Mouse (Mus musculus): Measurements from ENCODE around the gene Slc25a45. TPM values are rescaled to one million over a fixed set of nuclear protein-coding genes. Genes with fewer than 3 reads are reported as not detected.

The Slc25a45 gene
- polyA plus RNA-seq, 1 experiment from 2014 or later, result 5.6 TPM

DNA sequence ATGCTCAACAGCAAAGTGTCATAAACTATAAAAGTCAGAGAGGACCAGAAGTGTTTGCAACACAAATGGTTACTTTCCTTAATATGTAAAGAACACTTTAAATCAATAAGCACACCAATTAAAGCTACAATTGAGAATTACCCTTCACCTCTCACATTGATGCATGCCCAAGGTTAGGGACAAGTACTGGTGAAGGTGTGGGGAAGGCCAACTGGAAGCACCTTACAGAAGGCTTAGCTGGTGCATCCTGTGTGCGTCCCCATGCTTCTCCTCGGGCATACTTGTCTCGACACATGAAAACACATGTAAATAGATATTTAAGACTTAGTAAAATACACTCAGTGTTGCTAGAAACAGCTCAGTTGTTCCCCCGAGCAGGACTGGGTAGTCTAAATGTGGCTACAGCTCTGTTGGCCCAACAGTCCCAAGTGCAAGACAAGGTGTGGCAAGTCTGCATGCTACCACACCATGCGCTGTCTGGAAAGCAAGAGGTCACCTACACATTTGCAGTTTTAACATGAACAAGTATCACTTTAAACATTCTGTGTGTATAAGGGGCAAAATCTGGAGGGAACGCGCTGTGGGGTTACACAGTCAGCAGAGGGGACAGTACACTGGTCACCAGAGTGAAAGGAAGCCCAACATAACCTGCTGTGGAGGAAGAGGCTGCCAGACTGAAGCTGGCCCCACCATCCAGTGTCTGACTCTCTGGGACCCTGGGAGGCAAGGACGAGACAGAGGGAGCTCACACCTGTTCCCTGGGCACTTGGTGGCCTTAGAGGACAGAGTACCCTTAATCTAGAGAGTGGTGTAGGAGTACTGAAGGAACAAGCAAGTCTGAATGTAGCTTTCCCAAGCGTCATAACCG is 42.3 kb upstream of the Slc25a45 start:
- no peak overlapping the region for H3K27ac ChIP-seq
- no peaks in the 10 kb centered on the region for H3K27me3 ChIP-seq
- H3K9me3 ChIP-seq, result no peaks in the 10 kb centered on the region
- no peak overlapping the region for H3K4me2 ChIP-seq
- peaks cover 32% of the 10 kb centered on the region for H3K4me1 ChIP-seq
- 88% methylated on average over 10 of the region's 10 CpGs for WGBS
- no peak overlapping the region for H3K9ac ChIP-seq
- H3K36me3 ChIP-seq, result no peaks in the 10 kb centered on the region
- no peak overlapping the region for H3K4me3 ChIP-seq
- ATAC-seq (ENCODE audit: borderline replicate concordance, extremely low read depth, low FRiP score, low TSS enrichment), result no peak

DNA sequence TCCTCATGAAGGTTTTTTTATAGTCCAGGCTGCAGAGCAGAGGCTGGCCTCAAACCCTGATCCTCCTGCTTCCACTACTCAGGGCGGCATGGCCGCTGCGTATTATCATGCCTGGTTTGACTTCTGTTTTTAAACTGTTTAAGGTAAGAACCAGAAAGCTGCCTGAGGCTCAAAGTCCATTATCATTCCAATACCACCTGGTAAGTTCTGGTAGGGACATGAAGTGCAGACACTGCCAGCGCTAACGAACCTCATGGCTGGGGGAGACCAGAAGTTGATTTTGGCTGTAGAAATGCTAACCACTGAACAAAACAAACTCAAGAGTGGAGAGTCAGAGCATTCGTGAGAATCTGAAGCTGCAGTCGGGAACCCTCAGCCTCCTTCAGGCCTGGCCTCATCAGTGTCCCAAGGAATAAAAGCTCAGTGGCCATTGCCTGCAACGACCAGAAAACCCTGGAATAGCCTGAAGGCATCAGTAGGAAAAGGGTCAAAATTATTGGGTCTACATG is 41.6 kb upstream of the Slc25a45 start:
- no peak for ATAC-seq (ENCODE audit: borderline replicate concordance, extremely low read depth, low FRiP score, low TSS enrichment)
- no peak overlapping the region for H3K4me3 ChIP-seq
- no peaks in the 10 kb centered on the region for H3K9me3 ChIP-seq
- H3K4me2 ChIP-seq, result no peak overlapping the region
- 89% methylated on average over 8 of the region's 8 CpGs for WGBS
- H3K4me1 ChIP-seq, result peaks cover 38% of the 10 kb centered on the region
- H3K27me3 ChIP-seq, result no peaks in the 10 kb centered on the region
- no peak overlapping the region for H3K9ac ChIP-seq
- H3K36me3 ChIP-seq, result no peaks in the 10 kb centered on the region
- no peak overlapping the region for H3K27ac ChIP-seq

DNA sequence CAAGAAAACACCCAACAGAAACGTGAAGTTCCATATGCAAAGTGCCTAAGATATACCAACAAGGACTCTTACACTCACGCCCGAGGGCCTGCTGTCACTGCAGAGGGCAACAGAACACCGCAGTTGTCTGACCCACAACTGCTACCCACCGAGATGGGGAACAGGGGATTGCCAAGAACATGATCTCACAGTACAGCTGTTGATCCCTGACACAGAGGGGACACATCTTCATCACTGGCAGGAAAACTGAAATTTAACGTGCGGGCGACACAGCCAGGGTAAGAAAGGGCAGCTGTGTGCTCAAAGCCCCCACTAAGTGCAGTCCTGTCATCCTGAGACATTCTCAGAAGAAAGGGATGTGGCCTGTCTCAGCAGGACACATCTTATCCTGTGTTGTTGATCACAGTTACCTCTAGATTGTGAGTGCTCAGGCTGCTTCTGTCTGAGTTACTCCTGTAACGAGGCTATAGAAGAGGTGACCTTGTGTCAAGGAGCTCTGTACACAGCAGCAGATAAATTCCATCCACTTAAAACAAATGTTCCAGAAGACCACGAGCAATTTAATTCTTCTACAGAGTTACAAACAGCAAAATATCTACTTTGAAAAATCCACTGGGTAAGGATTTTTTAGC is 40.6 kb upstream of the Slc25a45 start:
- no peak overlapping the region for H3K9ac ChIP-seq
- 54% methylated on average over 10 of the region's 10 CpGs for WGBS
- no peak for ATAC-seq (ENCODE audit: borderline replicate concordance, extremely low read depth, low FRiP score, low TSS enrichment)
- H3K4me2 ChIP-seq, result no peak overlapping the region
- peaks cover 39% of the 10 kb centered on the region for H3K4me1 ChIP-seq
- H3K4me3 ChIP-seq, result no peak overlapping the region
- H3K27me3 ChIP-seq, result no peaks in the 10 kb centered on the region
- no peaks in the 10 kb centered on the region for H3K9me3 ChIP-seq
- no peak overlapping the region for H3K27ac ChIP-seq
- H3K36me3 ChIP-seq, result no peaks in the 10 kb centered on the region

DNA sequence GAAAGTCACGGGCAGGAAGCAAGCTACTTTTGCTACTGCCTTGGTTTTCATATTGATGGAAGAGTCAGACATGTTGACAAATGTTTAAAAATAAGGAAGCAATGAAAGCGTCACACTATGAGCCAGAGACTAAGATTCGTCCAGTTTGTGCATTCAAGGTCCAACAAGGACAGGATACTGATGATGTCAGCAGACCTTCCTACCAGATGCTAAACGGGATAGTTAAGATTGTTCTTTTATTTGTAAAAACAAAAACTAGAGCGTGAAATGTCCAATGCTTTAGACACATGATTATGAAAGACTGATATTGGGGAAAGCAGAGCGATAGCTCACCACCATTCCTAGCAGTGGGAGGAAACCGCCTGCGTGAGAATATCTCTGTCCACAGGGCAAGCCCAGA is 40.0 kb upstream of the Slc25a45 start:
- ATAC-seq (ENCODE audit: borderline replicate concordance, extremely low read depth, low FRiP score, low TSS enrichment), result no peak
- H3K9me3 ChIP-seq, result no peaks in the 10 kb centered on the region
- no peak overlapping the region for H3K4me3 ChIP-seq
- no peak overlapping the region for H3K27ac ChIP-seq
- no peak overlapping the region for H3K9ac ChIP-seq
- H3K36me3 ChIP-seq, result no peaks in the 10 kb centered on the region
- no peak overlapping the region for H3K4me2 ChIP-seq
- H3K27me3 ChIP-seq, result no peaks in the 10 kb centered on the region
- 70% methylated on average over 8 of the region's 8 CpGs for WGBS
- H3K4me1 ChIP-seq, result peaks cover 39% of the 10 kb centered on the region

DNA sequence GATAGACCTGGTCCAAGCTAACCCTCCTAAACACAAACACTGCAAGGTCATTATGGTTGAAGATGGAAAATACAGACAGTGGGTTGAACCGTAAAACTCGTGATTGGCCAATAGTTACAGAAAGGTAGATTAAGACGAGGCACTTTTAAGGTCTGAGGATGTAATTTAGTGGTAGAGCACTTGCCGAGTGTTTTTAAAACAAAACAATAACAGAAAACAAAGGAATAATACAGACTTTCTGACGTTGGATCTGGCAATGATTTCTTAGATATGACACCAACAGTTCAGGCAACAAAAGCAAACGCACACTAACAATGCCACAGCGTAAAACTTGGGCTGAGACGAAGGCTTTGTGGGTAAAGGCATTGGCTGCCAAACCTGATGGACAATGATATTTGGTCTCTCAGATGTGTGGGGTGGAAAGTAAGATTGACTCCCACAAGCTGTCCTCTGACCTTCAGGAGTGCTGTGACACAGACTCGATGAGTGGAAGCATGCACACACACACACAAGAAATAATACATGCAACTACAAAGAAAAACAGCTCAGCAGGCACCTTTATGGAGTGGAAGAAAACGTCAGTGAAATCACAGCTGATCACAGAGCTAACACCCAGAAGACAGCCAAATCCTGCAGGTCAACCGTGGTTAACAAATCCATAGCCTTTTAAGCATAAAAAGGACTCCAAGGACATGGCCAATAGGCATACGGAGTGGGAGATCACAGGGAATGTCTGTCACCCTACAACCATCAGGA is 39.3 kb upstream of the Slc25a45 start:
- Histone ChIP-seq H3K36me3 (no peaks in the 10 kb centered on the region), H3K9ac (no peak overlapping the region), H3K4me1 (peaks cover 40% of the 10 kb centered on the region), H3K9me3 (no peaks in the 10 kb centered on the region), H3K27me3 (no peaks in the 10 kb centered on the region), H3K4me2 (no peak overlapping the region), H3K27ac (no peak overlapping the region), H3K4me3 (no peak overlapping the region)
- WGBS, result 78% methylated on average over 12 of the region's 12 CpGs
- no peak for ATAC-seq (ENCODE audit: borderline replicate concordance, extremely low read depth, low FRiP score, low TSS enrichment)

DNA sequence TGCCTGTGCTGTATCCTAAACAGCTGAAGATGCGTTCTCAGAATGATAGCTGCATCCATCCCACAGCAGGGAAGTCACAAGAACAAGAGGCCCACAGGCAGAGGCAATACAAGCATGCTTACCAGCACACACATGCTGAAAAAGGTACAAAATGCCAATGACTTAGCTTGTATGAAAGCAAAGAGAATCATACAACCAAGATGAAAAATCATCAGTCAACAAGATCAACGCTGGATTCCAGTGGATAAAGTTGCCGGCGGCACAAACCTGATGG is 38.8 kb upstream of the Slc25a45 start:
- WGBS, result 87% methylated on average over 4 of the region's 4 CpGs
- Histone ChIP-seq H3K9me3 (no peaks in the 10 kb centered on the region), H3K4me2 (no peak overlapping the region), H3K36me3 (no peaks in the 10 kb centered on the region), H3K4me1 (peaks cover 41% of the 10 kb centered on the region), H3K9ac (no peak overlapping the region), H3K4me3 (no peak overlapping the region), H3K27ac (no peak overlapping the region), H3K27me3 (no peaks in the 10 kb centered on the region)
- ATAC-seq (ENCODE audit: borderline replicate concordance, extremely low read depth, low FRiP score, low TSS enrichment), result no peak

DNA sequence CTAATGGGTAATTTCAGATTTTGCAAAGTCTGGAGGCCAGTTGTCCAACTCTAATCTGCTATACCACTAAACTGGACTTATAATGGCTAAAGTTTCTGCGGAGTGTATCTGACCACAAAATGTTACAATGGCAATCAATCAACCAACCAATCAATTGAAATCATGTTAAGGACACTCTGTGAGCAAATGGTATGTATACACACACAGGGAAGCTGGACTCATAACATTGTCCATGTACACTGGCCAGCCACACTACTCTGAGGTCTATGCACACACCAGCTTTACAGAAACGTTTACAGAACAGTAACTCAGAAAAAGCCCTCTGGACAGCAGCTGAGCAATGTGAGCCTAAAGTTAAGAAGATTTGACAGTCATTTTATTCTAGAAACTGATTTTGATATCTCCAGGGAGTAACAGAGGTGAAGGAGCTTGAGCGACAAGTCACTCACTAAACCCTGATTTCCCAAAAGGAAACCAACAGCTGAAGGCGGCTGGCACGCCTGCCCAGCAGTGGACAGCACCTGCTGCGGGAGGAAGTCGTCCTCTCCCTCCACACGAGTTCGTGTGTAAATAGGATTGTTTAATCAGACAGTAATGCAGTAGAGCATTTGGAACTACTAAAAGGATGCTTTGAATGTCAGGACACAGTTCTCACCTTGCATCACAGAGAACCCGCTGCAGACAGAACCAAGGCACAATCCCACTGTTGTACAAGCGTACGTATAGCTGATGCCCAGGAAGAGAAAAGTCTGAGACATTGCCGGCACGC is 38.1 kb upstream of the Slc25a45 start:
- Histone ChIP-seq H3K4me2 (no peak overlapping the region), H3K4me1 (peaks cover 48% of the 10 kb centered on the region), H3K9ac (no peak overlapping the region), H3K36me3 (no peaks in the 10 kb centered on the region), H3K27ac (no peak overlapping the region), H3K4me3 (no peak overlapping the region), H3K27me3 (no peaks in the 10 kb centered on the region), H3K9me3 (no peaks in the 10 kb centered on the region)
- no peak for ATAC-seq (ENCODE audit: borderline replicate concordance, extremely low read depth, low FRiP score, low TSS enrichment)
- 58% methylated on average over 14 of the region's 14 CpGs for WGBS

DNA sequence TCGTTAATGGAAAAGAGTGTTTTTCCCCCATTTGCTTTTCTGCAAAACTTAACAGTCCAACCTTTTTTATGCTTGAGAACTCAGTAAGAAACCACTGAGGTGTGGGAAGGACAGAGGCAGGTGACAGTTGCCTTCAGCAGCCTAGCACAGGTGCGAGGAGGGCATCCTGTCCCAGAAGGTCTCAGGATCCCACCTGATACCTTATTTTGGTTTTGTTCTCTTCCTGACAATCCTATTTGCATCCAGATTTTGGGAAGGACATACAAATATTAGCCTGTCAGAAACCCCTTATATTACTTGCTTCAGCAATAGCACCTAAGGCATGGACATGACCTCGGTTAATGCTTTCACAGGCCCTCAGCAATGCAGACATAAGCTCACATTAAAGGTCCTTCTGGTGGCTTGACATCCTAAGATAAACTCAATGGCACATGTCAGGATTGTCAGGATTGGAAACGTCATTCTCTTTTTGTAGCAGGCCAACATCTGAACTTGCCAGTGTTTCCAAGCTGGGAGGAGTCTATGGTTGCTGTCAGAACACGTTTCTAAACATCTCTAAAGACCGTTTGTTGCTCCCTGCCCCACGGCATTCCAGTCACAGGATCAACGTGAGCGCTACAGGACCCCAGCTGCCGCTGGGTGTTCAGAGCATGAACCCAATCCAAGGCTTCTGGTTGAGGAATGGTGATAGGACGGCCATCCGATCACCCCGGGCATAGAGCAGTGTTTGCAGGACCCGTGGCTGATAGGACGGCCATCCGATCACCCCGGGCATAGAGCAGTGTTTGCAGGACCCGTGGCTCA is 37.3 kb upstream of the Slc25a45 start:
- H3K36me3 ChIP-seq, result no peaks in the 10 kb centered on the region
- H3K9ac ChIP-seq, result no peak overlapping the region
- no peak overlapping the region for H3K4me2 ChIP-seq
- no peak for ATAC-seq (ENCODE audit: borderline replicate concordance, extremely low read depth, low FRiP score, low TSS enrichment)
- H3K4me3 ChIP-seq, result no peak overlapping the region
- H3K27ac ChIP-seq, result no peak overlapping the region
- peaks cover 56% of the 10 kb centered on the region for H3K4me1 ChIP-seq
- 49% methylated on average over 18 of the region's 18 CpGs for WGBS
- no peaks in the 10 kb centered on the region for H3K9me3 ChIP-seq
- H3K27me3 ChIP-seq, result no peaks in the 10 kb centered on the region

DNA sequence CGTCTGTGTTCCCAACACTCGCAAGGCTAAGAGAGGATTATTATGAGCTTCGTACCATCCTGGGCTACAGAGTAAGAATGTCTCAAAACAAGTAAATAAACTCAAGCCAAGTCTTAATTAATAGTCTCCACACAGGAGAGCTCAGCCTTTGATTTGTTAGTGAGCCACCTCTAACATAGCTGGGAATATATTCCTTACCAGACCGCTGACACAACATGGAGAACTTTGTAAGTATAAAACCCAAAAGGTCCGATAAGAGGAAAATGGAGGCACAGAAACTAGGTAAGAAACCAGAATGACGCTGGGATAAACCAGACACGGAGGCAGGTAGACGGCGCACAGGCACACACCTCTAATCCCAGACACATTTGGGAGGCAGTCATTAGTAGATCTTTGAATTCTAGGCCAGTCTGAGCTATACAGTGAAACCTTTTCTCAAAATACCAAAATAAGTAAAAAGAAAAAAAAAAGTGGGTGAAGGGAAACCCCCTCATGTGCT is 36.7 kb upstream of the Slc25a45 start:
- peaks cover 59% of the 10 kb centered on the region for H3K4me1 ChIP-seq
- no peak for ATAC-seq (ENCODE audit: borderline replicate concordance, extremely low read depth, low FRiP score, low TSS enrichment)
- no peak overlapping the region for H3K9ac ChIP-seq

DNA sequence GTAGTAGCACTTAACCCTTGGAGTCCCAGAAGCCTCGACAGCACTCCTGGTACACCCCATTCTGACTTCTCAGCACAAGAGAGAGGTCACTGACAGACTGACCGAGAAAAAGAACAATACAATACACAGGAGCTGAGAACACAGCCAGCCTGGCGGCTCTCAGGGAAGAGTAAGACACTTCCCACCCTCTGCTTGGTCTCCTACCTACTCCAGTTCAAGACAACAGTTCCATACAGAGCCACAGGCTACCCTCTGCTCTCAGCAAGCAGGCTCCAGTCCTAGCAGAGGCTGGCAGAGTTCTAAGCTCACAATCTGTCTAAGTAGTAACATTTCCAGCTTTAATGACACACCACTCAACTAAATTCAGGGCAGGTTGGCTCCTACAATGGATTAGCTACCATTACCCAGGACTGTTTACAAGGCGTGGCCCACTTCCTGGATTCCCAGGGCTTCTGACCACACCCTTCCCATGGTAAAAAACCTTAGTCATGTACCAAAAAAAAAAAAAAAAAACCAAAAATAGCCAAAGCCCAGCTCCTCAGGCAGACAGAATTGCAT is 36.1 kb upstream of the Slc25a45 start:
- ATAC-seq (ENCODE audit: borderline replicate concordance, extremely low read depth, low FRiP score, low TSS enrichment), result no peak
- Histone ChIP-seq H3K36me3 (no peaks in the 10 kb centered on the region), H3K27ac (0 out of 2 replicates have a peak overlapping the region, but pooled peaks have one; percentile 4), H3K9me3 (no peaks in the 10 kb centered on the region), H3K27me3 (no peaks in the 10 kb centered on the region), H3K4me1 (peaks cover 59% of the 10 kb centered on the region), H3K4me2 (peak overlapping the region; percentile 70; the same call in 1 of the 2 replicates), H3K4me3 (no peak overlapping the region), H3K9ac (no peak overlapping the region)
- WGBS, result 68% methylated on average over 4 of the region's 4 CpGs

More for the DNA sequence above, 36.7 kb upstream of the Slc25a45 start:
- Histone ChIP-seq H3K27me3 (no peaks in the 10 kb centered on the region), H3K27ac (0 out of 2 replicates have a peak overlapping the region, but pooled peaks have one; percentile 4), H3K4me3 (no peak overlapping the region), H3K9me3 (no peaks in the 10 kb centered on the region), H3K36me3 (no peaks in the 10 kb centered on the region), H3K4me2 (peak overlapping the region; percentile 70; the same call in 1 of the 2 replicates)
- 82% methylated on average over 9 of the region's 9 CpGs for WGBS
